Mouse (Mus musculus) CD4-positive helper T cell, adult 2 months (primary cell): ENCODE results near the gene Fbxo21.
A peak's percentile ranks its signal among the peaks of the same experiment; 100 is the strongest.

ENCODE experiments used
- DNase-seq: peaks from one replicate; pipeline ENCODE4 v3.0.0-alpha.2; 2012; ENCODE audit warnings: low read depth, missing footprints, low spot score

The Fbxo21 gene

DNA sequence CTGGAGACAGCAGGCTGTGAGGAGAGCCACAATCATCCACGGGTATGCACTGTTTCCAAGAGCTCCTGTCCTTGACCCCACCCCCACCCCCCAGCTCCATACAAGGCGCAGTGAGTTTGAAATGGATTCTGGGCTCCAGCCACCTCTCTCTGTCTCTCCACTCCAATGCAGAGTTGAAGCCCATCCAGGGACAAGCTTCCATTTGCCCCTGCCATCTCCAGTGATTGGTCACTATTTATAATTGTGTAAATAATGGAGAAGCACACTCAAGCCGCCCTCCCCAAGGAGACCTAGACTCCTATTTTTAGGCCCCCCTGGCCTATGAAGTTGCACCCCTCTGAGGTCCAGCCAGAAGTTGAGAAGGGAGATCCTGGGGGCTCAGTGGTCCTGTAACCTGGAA is 46.5 kb downstream of the Fbxo21 start:
- no peak for DNase-seq

DNA sequence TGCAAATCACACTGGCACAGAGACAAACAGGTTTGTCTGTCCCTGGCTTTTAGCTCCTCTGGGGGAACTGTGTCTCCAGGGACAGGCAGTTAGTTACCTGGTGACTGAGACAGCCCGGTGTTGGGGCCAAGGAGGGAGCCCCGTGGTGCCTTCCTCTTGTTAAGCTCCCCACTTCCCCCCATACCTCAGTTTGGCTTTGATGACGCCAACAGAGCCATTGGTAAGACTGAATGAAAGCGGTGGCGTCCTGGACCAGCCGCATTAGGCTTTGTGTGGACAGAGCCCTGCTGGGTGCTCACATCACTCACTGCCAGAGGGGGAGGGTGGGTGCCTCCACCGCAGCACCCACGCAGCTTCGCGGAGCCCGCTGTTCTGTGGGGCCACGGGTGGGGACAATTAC is 49.4 kb downstream of the Fbxo21 start:
- peak; percentile 25 for DNase-seq

- DNase-seq = no peak
These were observed 49.8 kb downstream of the Fbxo21 start for GRCm38 (mm10) chr5:118026343-118026742.

GRCm38 (mm10) chr5:118027101-118027697 is 50.7 kb downstream of the Fbxo21 start:
- no peak for DNase-seq

DNA sequence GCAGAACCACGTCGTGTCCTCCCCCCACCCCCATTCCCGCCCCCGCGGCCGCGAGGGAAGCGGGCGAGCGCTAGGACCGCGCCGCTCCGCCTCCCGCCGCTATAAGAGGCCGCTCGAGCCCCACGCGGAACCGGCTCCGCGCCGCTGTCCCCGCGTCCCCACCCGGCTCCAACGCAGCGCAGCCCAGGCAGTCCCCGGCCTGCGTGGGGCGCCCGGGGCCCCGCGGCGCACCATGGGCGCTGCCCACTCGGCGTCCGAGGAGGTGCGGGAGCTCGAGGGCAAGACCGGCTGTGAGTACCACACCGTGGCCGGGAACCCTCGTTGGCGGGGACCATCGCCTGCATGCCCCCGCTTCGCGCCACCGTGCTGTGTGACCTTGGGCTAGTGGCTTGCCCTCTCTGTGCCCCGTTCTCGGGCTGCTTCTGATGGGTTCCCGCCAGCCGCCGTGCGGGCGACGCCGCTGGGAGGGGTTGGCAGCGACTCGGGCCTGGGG is 51.2 kb downstream of the Fbxo21 start, which contains the start of gene Tesc:
Gene Tesc (plus strand): TSS at position 46 of the 493 bp plus-strand sequence.
- DNase-seq = peak; percentile 54

- DNase-seq = peak; percentile 67
These were observed 51.9 kb downstream of the Fbxo21 start for GRCm38 (mm10) chr5:118028191-118029034.

DNA sequence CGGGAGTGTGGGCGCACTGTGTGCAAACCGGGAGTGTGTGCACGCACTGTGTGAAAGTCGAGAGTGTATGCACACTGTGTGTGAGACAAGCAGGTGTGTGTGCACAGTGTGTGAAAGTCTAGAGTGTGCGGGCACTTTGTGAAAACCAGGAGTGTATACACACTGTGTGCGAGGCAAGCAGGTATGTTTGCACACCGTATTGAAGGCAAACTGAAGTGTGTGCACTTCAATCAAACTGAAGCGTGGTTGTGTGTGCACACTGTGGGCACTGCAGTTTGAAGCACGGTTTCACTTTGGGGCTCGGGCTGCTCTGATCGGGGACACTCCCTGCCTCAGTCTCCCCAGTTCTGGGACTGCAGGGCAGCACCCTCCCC is 52.5 kb downstream of the Fbxo21 start:
- no peak for DNase-seq

GRCm38 (mm10) chr5:118029420-118029819 is 52.9 kb downstream of the Fbxo21 start:
- DNase-seq = peak; percentile 87

DNA sequence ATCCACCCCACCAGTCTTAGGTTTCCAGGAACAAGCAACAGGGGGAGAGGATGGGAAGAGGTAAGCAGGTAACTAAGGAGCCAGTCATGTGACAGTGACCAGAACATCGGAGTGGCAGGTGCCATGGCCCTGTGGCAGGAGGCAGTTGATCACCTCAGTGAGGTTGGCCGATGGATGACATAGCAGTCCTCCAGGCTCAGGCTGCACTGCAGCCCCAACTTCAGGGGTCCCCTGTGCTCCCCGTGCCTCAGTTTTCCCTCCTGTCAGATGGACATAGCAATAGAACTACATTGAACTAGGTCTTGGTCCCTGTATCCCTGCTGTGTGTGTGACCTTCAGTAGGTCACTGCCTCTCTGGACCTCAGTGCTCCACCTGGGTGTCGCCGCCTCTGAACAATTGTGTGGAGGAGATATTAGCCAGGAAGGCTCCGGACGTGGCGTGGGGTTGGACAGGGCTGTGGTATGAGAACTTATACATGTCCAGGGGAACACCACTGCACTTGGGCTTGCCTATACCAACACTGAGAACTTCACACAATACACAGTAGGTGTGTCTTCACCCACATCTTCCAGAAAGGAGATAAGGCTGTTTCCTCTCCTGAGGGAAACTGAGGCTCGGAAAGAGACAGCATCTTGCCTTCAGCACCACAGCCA is 53.6 kb downstream of the Fbxo21 start:
- DNase-seq = no peak

DNA sequence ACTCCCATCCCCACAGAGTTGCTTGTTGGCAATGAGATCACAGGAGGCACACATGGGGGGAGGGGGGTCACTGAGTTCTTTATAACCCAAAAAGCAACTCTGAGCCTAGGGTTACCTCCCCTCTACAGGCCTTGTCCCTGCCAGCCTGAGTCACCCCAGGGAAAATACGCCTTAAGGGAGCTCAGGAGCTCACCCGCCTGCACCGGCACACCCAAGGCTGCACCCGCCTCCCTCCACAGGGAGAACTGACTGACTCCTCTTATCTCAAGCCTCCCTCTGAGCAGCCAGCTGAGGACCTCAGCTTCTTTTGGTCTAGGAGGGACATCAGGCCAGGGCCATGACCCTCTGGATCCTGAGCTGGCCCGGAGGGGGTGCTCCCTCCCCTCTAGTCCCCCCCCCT is 54.5 kb downstream of the Fbxo21 start:
- DNase-seq = no peak

GRCm38 (mm10) chr5:118031508-118031907 is 55.0 kb downstream of the Fbxo21 start:
- no peak for DNase-seq

DNA sequence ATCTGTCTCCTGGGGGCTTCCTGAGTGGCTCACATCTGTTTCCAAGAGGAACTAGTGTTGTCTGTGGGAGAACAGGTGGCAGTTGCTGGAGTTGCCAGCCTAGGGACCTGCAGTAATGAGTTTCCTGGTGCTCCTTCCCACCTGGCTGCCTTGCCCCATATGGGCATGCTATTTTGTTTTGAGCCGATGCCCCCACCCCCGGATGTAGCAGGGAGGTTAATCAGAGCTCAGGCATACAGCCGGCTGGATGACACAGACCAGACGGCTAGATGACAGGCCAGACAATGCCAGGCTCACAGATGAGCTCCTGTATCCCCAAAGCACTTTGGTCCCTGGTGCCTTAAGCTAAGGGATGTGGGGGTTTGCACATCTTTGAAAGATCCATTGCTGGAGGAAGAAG is 56.8 kb downstream of the Fbxo21 start:
- DNase-seq = no peak

- DNase-seq = no peak
These were observed 57.2 kb downstream of the Fbxo21 start for GRCm38 (mm10) chr5:118033740-118034139.

GRCm38 (mm10) chr5:118034632-118035031 is 58.1 kb downstream of the Fbxo21 start:
- no peak for DNase-seq

DNA sequence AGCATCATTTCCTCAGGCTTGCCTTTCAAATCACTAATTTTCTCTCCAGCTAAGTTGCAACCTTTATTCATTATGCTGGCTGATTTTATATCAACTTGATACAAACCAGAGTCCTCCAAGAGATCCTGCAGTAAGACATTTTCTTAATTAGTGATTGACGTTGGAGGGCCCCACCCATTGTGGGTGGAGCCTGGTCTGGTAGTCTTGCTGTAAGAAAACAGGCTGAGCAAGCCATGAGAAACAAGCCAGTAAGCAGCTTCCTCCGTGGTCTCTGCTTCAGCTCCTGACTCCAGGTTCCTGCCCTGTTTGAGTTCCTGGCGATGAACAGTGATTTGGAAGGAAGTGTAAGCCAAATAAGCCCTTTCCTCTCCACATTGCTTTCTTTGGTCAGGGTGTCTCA is 59.3 kb downstream of the Fbxo21 start:
- DNase-seq = peak; percentile 59

DNA sequence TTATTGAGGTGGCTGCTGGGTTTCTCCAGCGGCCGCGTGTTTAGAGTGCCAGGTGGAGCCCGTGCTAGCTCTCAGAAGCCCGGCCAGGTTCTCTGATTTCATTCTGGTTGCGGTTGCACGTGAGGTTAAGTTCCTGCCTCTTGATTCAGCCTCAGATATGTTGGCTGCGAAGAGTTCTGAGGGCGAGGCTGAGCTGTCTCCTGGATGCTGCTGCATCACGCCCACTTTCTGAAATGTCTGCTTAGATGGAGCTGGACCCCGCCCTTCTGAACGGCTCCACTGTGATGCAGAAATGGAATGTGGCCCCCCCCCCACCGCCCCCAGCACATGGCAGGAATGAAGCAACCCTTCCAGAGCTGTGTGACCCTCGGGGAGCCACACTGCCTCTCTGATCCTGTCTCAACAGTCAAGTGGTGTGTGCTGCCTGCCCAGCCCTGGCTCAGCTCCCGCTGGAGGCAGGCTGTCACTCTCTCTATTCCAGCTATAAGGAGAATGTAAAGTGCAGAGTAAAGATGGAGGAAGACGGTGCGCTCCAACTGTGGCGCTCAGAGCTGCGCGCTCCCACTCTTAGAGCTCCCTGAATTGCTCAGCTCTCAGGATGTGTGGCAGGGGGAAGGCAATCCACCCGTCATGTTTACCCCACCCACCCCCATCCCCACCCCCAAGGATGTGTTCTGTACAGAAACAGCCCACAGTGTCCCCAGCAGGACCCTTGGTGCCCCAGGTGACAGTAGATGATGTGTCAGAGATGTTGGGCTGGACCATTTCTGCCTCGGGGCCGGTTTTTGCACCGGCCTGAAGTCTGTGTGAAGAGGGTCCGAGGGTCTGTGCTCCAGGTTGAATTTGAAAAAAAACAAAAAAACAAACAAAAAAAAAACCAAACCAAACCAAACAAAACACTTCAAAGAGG is 60.6 kb downstream of the Fbxo21 start:
- peak; percentile 86 for DNase-seq

DNA sequence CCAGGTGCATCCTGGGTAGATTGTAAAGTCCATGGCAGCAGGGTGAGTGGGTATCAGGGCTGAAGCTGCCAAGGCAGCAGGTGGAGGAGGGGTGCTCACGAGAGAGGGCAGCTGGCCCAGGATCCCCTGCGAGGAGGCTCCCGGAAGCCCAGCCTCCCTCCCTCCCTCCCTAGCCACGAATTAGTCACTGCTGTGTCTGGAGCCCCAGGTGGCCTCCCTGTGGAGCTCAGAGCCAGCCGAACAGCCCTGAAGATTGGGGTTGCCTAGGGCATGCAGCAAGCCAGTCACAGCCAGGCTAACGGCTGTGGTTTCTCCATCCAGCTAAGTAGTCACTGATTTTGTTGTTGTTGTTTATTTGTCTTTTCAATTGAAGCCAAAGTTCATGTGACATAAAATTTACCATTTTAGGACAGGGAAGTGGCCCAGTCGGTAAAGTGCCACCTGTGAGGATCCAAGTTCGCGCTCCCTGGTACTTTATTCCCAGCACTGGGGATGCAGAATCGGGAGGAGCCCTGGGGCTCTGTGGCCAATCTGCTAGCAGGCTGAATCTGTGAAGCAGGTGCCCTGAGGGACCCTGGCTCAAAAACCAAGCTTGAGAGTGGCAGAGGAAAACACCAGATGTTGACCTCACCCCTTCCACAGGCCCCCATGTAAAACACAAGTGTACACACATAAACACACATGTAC is 61.4 kb downstream of the Fbxo21 start:
- peak; percentile 82 for DNase-seq

DNA sequence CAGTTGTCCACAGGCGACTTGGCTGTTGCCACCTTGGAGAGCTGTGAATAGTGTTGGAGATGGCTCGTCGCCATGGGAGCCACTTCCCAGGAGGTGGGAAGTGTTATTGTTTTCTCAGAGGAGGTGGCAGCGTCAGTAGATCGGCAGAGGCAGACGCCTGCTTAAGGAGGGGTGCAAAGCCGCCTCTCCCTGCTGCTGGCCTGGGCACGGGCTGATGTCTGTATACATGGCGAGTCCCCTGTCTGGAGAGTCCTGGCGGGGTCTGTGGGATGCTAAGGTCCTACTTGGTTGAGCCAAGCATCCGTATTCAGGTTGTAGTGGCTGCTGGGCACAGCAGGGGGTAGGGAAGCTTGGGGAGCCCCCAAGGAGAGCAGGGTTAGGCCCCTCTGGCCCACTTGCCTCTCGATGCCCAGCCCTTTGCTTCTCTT is 62.7 kb downstream of the Fbxo21 start:
- DNase-seq = no peak

DNA sequence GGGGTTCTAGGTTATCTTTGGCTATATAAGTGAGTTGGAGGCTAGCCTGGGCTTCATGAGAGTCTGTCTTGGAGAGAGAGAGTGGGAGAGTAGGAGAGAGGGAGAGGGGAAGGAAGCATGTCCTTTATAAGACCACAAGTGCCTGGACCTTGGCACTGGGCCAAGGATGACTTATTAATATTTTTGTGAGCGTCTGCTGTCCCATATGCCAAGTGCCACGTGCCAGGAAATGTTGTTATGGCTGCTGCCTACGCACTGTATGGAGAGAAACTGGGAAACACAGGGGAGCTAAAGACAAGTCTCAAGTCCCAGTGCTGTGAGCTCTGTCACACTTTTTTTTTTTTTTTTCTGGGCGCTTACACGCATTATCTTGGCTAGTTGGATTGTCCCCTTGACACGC is 66.1 kb downstream of the Fbxo21 start:
- DNase-seq = no peak

- DNase-seq = no peak
These were observed 67.2 kb downstream of the Fbxo21 start for GRCm38 (mm10) chr5:118043761-118044160.

GRCm38 (mm10) chr5:118044907-118045306 is 68.4 kb downstream of the Fbxo21 start:
- no peak for DNase-seq
